ENCODE assay signal across 14 mouse cellular contexts in genomic region chr8:122349357-122350297, GRCm38 (mm10). TPM values are rescaled to one million over a fixed set of nuclear protein-coding genes. Genes with fewer than 3 reads are reported as not detected.
DNase-seq lines count a peak whose midpoint lies in the region; ATAC-seq and TF ChIP-seq lines count a peak whose summit lies in the region.
"Had no signal": no experiment of that assay in that cellular context is flagged by ENCODE, and none has a peak within 500 bp of the region (broad histone marks: within the 10 kb centered on the region; RNA-seq: fewer than 3 reads in every experiment).

No protein-coding gene starts in this region.

- DNase-seq in liver, embryonic 13.5 days, result no peak
- DNase-seq in natural killer cell, adult 2 months (ENCODE audit: low spot score in 2 of 2), result peak; percentile 70 to 86
- no peak for DNase-seq in lung, postnatal 25 days (ENCODE audit: low spot score)
- no peak for DNase-seq in ovary, postnatal 14 days (ENCODE audit: low spot score)
- no peak for DNase-seq in embryonic facial prominence, embryonic 10.5 days (ENCODE audit: low spot score)
- DNase-seq: cerebellum, adult 8-10 months; kidney, postnatal 4 days; lung, adult 2 months; right cerebral cortex, postnatal 4 days had no signal

- H3K9ac ChIP-seq in intestine, embryonic 15.5 days, result no peak overlapping the region
- no peak overlapping the region for H3K9ac ChIP-seq in intestine, postnatal 0 days (ENCODE audit: low read depth, low read length)
- H3K9ac ChIP-seq in liver, embryonic 13.5 days, result peak overlapping the region; percentile 55

- TF ChIP-seq CTCF in intestine, postnatal 0 days (IDR thresholded peaks at IDR 0.05; ENCODE audit: low read depth), result no peak

- no peak overlapping the region for H3K4me3 ChIP-seq in intestine, embryonic 15.5 days (replicated peaks)
- no peak overlapping the region for H3K4me3 ChIP-seq in intestine, postnatal 0 days (ENCODE audit: low read depth, low read length)
- H3K4me3 ChIP-seq in erythroblast, embryonic 14.5 days (replicated peaks), result peak overlapping the region; percentile 27
- H3K4me3 ChIP-seq in liver, embryonic 13.5 days (replicated peaks), result peak overlapping the region; percentile 14; the same call in 1 of the 2 replicates
- H3K4me3 ChIP-seq in embryonic facial prominence, embryonic 10.5 days, result no peak overlapping the region
- H3K4me3 ChIP-seq: heart, adult 2 months had no signal

- no peaks in the 10 kb centered on the region for H3K9me3 ChIP-seq in intestine, embryonic 15.5 days
- H3K9me3 ChIP-seq in intestine, postnatal 0 days (ENCODE audit: control insufficient read depth), result no peaks in the 10 kb centered on the region
- no peaks in the 10 kb centered on the region for H3K9me3 ChIP-seq in erythroblast, embryonic 14.5 days (ENCODE audit: control insufficient read depth, low read length)
- no peaks in the 10 kb centered on the region for H3K9me3 ChIP-seq in liver, embryonic 13.5 days (replicated peaks)
- H3K9me3 ChIP-seq in embryonic facial prominence, embryonic 10.5 days, result no peaks in the 10 kb centered on the region

- peak; percentile 77 for ATAC-seq in intestine, embryonic 15.5 days
- no peak for ATAC-seq in intestine, postnatal 0 days
- peak; percentile 89 for ATAC-seq in liver, embryonic 13.5 days (ENCODE audit: low read depth)

- no peaks in the 10 kb centered on the region for H3K36me3 ChIP-seq in intestine, embryonic 15.5 days
- H3K36me3 ChIP-seq in intestine, postnatal 0 days (ENCODE audit: control insufficient read depth, insufficient read depth), result no peaks in the 10 kb centered on the region
- no peaks in the 10 kb centered on the region for H3K36me3 ChIP-seq in erythroblast, embryonic 14.5 days (ENCODE audit: control insufficient read depth)
- no peaks in the 10 kb centered on the region for H3K36me3 ChIP-seq in liver, embryonic 13.5 days
- no peaks in the 10 kb centered on the region for H3K36me3 ChIP-seq in embryonic facial prominence, embryonic 10.5 days (replicated peaks)

- H3K27ac ChIP-seq in intestine, embryonic 15.5 days, result no peak overlapping the region
- no peak overlapping the region for H3K27ac ChIP-seq in intestine, postnatal 0 days (ENCODE audit: low read depth, low read length)
- H3K27ac ChIP-seq in liver, embryonic 13.5 days, result peak overlapping the region; percentile 83
- H3K27ac ChIP-seq in embryonic facial prominence, embryonic 10.5 days (replicated peaks), result no peak overlapping the region
- H3K27ac ChIP-seq: heart, adult 2 months had no signal

- H3K4me2 ChIP-seq in intestine, embryonic 15.5 days (replicated peaks), result no peak overlapping the region
- no peak overlapping the region for H3K4me2 ChIP-seq in intestine, postnatal 0 days (replicated peaks; ENCODE audit: low read depth)
- H3K4me2 ChIP-seq in liver, embryonic 13.5 days, result peak overlapping the region; percentile 55

- peaks cover 12% of the 10 kb centered on the region; the same call in 1 of the 2 replicates for H3K4me1 ChIP-seq in intestine, embryonic 15.5 days (replicated peaks)
- H3K4me1 ChIP-seq in intestine, postnatal 0 days (replicated peaks; ENCODE audit: control insufficient read depth, insufficient read depth, low read length), result no peaks in the 10 kb centered on the region
- H3K4me1 ChIP-seq in erythroblast, embryonic 14.5 days (ENCODE audit: control insufficient read depth), result peaks cover 67% of the 10 kb centered on the region
- H3K4me1 ChIP-seq in liver, embryonic 13.5 days (replicated peaks), result peaks cover 60% of the 10 kb centered on the region
- H3K4me1 ChIP-seq in embryonic facial prominence, embryonic 10.5 days, result peaks cover 23% of the 10 kb centered on the region

- 29% methylated on average over 15 of the region's 15 CpGs for WGBS in intestine, embryonic 15.5 days
- WGBS in intestine, postnatal 0 days, result 38% methylated on average over 15 of the region's 15 CpGs
- WGBS in liver, embryonic 13.5 days (ENCODE audit: insufficient replicate concordance), result 10% methylated on average over 15 of the region's 15 CpGs
- 45% methylated on average over 15 of the region's 15 CpGs for WGBS in embryonic facial prominence, embryonic 10.5 days

- H3K27me3 ChIP-seq in intestine, embryonic 15.5 days (replicated peaks), result no peaks in the 10 kb centered on the region; the same call in 1 of the 2 replicates
- H3K27me3 ChIP-seq in intestine, postnatal 0 days (replicated peaks; ENCODE audit: control insufficient read depth, insufficient read depth, low read length), result no peaks in the 10 kb centered on the region
- peaks cover 12% of the 10 kb centered on the region for H3K27me3 ChIP-seq in erythroblast, embryonic 14.5 days (ENCODE audit: control insufficient read depth)
- peaks cover 20% of the 10 kb centered on the region for H3K27me3 ChIP-seq in liver, embryonic 13.5 days
- H3K27me3 ChIP-seq in embryonic facial prominence, embryonic 10.5 days (replicated peaks; ENCODE audit: low read depth, poor library complexity, severe bottlenecking), result peaks cover 67% of the 10 kb centered on the region

RNA-seq across cellular contexts. Expression of gene Trhr2, which starts 10.9 kb away (rescaled TPM):
- polyA plus RNA-seq in intestine, embryonic 15.5 days (2015; fragmentation: Nextera tagmentation; extraction: Ambion mirVana), result not detected in 2 replicates
- not detected in 2 replicates for polyA plus RNA-seq in intestine, postnatal 0 days (2015; fragmentation: Nextera tagmentation; extraction: Ambion mirVana)
- polyA plus RNA-seq in erythroblast, embryonic 14.5 days (2012), result not detected in 2 replicates
- not detected in 2 replicates for polyA plus RNA-seq in liver, embryonic 13.5 days (2015; fragmentation: Nextera tagmentation; extraction: Ambion mirVana)
- not detected in 2 replicates for polyA plus RNA-seq in embryonic facial prominence, embryonic 10.5 days (2016; fragmentation: Nextera tagmentation; extraction: Ambion mirVana)
- polyA plus RNA-seq: heart, adult 2 months; intestine, embryonic 14.5 days; lung, adult 2 months had no signal

RNA-seq across cellular contexts. Expression of gene Zc3h18, which starts 26.8 kb away (rescaled TPM):
- 53.9 and 54.0 TPM in 2 replicates for polyA plus RNA-seq in intestine, embryonic 15.5 days (2015; fragmentation: Nextera tagmentation; extraction: Ambion mirVana)
- polyA plus RNA-seq in intestine, postnatal 0 days (2015; fragmentation: Nextera tagmentation; extraction: Ambion mirVana), result 24.0 and 26.1 TPM in 2 replicates
- 10.0 and 10.5 TPM in 2 replicates for polyA plus RNA-seq in erythroblast, embryonic 14.5 days (2012)
- polyA plus RNA-seq in liver, embryonic 13.5 days (2015; fragmentation: Nextera tagmentation; extraction: Ambion mirVana), result 30.2 and 35.0 TPM in 2 replicates
- polyA plus RNA-seq in embryonic facial prominence, embryonic 10.5 days (2016; fragmentation: Nextera tagmentation; extraction: Ambion mirVana), result 81.8 and 82.5 TPM in 2 replicates

Comparison
In these comparisons a context has a peak if more than half of its experiments do, and no peak if none do; other contexts are left out.
1. H3K4me3 ChIP-seq: peak in erythroblast, embryonic 14.5 days (single experiment) and liver, embryonic 13.5 days (single experiment); none in intestine, embryonic 15.5 days (single experiment), intestine, postnatal 0 days (single experiment) and embryonic facial prominence, embryonic 10.5 days (single experiment).
2. DNase-seq: peak in natural killer cell, adult 2 months (2 of 2); none in liver, embryonic 13.5 days (single experiment), lung, postnatal 25 days (single experiment), ovary, postnatal 14 days (single experiment) and embryonic facial prominence, embryonic 10.5 days (single experiment).